Mouse (Mus musculus) left cerebral cortex, adult 8-10 months (tissue): ENCODE data around the gene Calu. TPM values are rescaled to one million over a fixed set of nuclear protein-coding genes. Genes with fewer than 3 reads are reported as not detected.
A peak's percentile ranks its signal among the peaks of the same experiment; 100 is the strongest.
"Not testable (repeated sequence)": the region's sequence is repeated elsewhere in the genome, so short reads cannot be mapped to it uniquely, and the experiment has no call there.

Experiments used
- DNase-seq, 2 experiments: peaks; one replicate each; pipeline ENCODE4 v3.0.0; 2022; ENCODE audit warnings: low spot score in 2 of 2
- total RNA-seq, 4 experiments: library from RNA; stranded (reverse); gene quantifications; 2 replicates each; pipeline ENCODE4 v1.2.4; 2022

Gene Calu
- total RNA-seq, result 10 to 100 TPM; 63.5 to 67.6 (median 64.3) TPM

DNA sequence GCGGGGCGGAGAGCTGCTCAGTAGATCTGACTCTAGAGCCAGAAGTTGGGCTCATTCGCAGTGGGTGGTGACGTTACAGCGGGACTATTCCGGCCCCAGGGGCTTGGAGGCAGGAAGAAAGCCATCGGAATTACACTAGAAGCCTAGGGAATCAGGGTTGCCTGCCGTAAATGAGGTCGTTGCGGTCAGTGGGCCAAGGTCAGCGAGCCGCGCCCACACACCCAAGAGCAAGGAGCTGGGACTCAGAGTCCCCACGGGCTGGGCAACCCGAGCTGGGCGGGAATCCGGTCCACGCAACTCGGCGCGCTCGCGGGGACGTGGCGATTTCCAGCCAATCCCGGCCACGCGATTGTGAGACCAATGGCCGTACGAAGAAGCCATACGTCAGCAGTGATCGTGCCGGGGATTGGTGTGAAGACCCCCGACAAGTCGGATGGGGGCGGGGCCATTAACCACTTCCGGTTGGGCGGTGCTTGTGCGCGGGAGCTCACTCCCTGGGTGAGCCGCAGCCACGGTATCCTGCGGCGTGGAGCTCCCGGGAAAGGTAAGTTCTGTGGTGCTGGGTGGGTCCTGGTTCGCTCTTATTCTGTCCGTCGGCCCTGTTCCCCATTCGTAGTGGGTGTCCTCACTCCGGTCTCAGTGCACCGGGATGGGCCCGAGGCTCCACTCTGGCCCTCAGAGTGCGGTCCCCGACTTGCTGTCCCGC is at the start of gene Calu:
TSS of gene Calu (plus strand) at position 405 of the 706 bp plus-strand sequence.
- DNase-seq, result peak; percentile 98

DNA sequence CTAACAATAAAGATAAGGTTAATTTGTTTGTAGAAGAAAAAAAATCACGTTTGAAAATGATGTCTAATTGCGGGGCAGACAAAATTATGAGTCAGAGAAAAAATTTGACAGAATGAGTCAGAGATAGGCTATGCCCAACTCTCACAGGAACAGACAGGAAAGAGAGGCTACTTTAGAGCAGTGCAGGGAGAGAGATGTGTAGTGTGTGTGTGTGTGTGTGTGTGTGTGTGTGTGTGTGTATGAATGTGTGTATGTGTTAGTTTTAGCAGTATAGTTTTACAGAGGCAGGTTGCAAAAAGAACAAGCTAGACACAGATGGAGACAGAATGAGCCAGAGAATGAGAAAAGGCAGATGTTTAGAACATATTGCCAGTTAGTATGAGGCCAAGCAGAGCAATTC is 48.8 kb upstream of the Calu start:
- no peak for DNase-seq

DNA sequence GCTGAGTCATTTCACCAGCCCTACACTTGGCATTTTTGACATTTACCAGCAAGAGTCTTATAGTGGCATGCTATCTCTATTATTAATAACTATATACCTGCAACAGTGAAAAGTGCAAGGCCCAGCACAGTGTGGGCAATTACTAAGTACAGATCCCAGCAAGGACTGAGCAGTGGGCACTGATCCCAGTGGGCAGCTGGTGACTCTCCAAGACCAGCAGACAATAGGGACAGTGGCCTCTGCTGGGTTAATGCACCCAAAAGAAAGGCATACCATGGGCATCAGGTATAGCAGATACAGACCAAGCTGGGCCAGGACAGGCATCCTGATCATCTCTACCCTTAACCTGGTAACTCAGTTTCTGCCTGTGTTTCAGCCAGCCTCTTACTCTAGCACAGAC is 44.6 kb upstream of the Calu start:
- no peak for DNase-seq

DNA sequence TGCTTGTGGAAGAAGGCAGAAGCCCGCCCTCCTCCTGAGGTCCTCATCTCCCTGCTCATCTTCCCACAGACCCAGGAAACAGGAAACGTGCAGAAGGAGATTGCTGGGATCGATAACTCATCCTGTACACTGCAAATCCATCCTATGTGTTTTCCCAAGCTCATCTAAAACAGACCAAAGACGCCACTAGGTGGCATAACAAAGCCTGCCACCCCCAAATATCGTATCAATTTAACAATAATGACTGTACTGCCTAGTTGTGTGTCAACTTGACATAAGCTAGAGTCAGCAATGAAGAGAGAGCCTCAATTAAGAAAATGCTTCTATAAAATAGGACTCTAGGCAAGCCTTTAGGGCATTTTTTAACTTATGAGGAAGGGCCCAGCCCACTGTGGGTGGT is 44.1 kb upstream of the Calu start:
- no peak for DNase-seq

DNA sequence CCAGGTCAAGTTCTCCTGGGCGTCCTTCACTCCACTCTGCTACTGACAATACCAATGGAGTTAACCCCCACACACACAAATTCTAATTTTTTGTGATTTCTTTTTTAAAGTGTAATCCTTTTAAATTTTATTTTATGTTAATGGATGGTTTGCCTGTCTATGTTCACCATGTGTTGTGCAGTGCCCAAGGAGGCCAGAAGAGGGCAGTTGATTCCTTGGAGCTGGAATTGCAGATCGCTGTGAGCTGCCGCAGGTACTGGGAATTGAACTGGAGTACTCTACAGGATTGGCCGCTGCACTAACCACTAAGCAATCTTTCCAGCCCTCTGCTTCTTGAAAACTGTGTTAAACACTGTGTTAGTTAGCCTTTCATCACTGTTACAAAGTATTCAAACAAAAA is 42.4 kb upstream of the Calu start:
- no peak for DNase-seq

DNA sequence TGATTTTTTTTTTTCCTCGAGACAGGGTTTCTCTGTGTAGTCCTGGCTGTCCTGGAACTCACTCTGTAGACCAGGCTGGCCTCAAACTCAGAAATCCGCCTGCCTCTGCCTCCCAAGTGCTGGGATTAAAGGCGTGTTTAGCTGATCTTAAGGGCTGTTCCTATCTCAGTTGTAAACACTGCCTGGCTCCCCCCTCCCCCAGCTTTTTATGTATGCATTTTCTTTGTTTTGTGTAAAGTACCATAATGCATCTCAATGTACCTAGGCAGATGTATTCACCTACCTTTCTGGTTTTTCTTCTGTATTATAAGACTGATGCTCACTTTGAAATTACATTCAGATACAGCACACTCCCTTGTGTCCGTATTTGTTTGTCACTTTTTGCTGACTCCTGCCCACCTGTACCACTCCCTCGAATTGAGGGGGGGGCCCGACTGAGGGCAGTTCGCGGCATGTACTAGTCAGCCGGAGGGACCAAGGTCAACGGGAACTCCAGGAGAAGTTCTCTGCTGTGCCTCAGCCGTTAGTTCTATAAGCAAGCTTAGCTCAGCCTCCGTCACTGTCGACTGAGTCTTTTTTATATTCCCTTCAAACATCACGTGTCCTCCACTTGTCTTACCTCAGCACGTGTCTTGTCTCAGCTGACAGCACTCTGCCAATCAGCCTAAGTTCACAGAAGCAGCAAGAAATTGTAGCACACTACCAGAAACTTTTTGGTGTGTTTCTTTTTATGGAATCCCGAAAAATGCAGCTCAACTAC is 38.8 kb upstream of the Calu start:
- no peak for DNase-seq

DNA sequence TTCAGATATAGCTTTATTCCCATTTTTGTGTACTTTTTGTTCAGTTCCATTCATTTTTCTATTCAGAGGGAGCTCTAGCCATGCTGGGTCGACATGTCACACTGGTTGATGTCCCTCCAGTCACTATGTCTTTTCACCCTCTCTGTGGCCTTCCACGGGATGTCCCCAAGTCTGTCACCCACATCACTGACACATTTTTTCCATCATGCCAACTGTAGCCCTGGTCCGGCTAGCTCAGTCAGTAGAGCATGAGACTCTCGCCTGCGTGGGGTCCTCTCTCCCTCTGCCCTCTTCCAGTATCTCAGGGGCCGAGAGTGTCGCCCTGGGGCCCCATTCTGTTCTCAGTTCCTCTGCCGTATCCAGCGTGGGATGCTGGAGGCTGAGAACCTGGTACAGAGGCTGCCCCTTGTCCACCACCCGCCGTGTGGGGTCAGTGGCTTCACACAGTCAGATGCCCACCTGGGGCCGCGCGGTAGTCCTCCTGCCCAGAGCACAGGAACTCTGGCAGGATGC is 34.1 kb upstream of the Calu start:
- DNase-seq, result no peak

DNA sequence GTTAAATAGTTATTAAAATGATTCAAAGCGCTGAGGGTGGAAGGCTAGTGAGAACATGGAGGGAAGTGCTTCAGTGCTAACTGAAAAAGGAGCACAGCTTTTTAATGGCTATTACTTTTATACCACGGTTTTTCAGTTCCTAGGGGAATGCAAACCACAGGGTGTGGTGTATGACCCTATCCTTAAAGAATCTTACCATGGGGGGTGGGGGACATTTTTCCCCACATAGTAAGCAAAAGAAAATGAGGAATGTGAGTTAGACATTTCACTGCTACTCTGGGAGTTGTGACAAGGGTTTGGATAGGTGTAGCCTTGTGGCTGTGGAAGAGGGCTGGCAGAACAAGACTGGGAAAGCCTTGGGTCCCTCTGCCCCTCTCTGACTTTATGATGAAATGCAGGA is 30.6 kb upstream of the Calu start:
- DNase-seq, result no peak

DNA sequence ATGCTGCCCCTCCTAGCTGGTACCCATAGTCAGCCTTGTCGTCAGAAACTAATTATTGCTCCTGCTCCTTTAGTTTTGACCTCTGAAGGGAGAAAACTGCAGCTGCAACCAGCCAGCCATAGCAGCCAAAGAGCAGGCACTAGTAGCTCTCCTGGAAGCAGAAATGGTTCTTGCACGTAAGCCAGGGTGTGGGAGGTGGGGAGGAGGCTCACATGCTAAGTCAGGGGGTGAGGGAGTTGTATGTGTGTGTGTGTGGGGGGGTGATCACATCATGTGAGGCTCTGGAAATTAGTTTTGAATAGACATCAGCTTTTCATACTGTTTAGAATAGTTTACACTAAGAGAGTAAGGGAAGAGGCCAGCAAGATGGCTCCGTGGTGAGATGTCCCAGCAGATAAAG is 29.9 kb upstream of the Calu start:
- no peak for DNase-seq

DNA sequence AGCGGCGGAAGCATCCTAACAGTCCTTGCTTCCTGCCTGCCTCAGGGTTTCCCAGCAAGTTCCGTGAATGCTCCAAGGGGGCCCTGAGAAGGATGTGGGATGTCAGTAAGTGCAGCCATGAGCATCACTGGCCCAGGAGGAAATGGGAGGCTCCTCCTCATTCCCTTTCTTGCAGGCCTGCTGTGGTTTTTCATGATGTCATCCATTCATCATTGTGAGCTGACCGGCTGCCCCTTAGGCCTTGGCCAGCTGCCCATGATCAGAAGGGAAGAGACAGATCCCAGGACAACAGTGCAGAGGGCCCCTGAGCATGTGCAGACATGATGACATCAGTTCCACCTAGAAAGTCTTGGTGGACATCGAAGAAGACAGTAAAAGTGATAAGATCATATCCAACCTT is 29.0 kb upstream of the Calu start, which contains the start of gene Fam71f1:
TSS of gene Fam71f1 (plus strand) at position 262 of the 400 bp plus-strand sequence.
- no peak for DNase-seq

DNA sequence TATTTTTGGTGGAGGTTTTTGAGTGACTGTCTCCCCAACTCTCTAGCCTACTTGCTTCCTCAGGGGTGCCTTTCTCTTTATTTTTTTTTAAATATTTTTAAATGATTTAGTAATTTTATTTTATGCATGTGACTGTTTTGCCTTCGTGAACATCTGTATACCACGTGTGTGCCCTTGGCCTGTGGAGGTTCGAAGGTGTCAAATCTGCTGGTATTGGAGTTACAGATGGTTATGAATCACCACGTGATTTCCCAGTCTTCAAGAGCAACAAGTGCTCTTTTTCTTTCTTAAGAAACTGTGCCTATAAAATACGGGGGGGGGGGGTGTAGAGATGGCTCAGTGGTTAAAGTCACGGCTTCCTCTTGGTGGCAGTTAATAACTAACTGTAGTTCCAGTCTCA is 26.3 kb upstream of the Calu start:
- DNase-seq, result no peak

DNA sequence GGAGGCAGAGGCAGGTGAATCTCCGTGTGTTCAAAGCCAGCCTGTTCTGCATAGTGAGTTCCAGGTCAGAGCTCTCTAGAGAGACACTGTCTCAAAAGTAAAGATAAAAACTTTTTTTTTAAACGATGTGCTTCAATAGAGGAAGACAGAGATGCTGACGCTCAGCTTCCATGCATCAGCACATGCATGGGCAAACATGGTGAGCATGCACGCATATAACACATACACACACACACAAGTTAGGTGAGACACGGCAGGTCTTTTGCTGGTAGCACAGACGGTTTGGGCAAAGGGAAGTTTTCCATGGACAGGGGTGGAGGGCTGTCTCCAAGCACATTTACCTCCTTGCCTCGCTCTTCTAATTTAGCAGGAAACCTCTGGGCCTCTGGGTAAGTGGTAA is 25.7 kb upstream of the Calu start:
- DNase-seq, result no peak

DNA sequence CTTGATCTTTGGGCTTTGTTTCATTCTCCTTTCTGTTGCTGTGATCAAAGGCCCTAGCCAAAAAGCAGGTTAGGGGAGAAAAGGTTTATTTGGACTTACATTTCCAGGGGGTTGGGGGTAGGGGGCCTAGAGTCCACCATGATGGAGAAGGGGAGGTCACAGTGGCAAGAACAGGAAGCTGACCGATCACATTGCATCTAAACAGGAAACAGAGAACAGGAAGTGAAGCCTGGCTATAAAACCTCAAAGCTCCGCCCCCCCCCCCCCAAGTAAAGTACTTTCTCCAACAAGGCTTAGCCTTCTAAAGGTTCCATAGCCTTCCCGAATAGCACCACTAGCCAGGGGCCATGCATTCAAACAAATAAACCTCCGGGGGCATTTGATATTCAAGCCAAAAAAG is 25.1 kb upstream of the Calu start:
- no peak for DNase-seq

DNA sequence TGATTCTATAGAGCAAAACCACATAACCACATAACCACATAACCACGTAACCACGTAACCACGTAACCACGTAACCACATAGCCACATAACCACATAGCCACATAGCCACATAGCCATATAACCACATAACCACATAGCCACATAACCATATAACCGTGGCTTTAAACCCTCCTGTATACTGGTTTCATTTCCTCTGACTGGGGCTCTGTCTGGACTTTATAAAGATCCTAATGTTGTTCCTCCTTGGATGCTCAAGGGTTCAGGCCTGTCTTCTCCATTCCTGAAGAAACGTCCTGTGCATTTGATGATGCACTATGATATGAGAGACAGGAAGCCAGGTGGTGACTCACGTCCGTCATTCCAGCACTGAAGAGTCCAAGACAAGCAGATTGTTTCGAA is 20.9 kb upstream of the Calu start:
- no peak for DNase-seq

DNA sequence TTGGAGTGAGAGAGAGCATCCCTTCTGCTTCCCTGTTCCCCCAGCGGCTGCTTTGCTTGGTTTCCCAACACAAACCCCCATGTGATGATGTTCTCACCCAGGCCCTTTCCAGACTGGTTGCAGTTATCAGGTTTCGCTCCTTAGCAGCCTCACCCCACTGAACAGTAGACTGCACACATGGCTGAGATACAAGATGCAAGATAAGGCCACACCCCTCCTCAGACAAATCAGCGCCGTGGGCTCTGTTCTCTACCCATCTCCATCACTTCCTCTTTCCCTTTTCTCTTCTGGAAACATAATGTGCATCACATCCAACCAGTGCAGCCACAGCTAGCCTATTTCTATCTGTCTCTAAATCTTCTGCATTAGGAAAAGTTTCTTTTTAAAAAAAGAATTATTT is 18.4 kb upstream of the Calu start:
- DNase-seq, result no peak

DNA sequence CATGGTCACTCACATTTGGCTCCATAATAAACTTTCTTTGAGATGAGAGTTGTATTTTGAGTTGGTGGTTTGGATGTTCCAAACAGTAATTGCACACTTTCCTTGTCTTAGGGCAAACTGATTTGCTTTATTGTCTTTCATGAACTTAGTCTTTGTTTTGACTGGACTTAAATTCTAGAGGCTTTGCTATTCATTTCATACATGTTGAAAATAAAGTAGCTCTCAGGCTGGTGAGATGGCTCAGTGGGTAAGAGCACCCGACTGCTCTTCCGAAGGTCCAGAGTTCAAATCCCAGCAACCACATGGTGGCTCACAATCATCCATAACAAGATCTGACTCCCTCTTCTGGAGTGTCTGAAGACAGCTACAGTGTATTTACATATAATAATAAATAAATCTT is 1.4 kb upstream of the Calu start:
- DNase-seq, result not testable (repeated sequence)

DNA sequence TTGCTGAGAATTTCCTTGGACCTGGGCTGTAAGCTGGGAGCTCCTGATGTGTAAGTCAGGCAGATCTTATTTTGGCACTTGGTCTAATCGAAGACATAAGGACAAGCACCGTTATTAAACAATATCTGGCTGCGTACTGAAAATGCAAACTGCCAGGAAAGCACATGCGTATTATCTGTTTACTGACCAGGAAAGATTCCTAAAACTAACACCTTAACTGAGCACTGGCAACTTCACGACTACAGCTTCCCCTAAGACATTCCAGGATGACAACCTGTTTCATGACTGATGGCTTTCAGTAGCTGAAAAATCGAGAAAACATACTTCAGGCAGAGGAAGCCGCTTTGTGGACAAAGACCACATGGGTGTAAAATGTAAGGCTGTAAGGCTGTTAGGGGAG is 680 bp upstream of the Calu start:
- no peak for DNase-seq

DNA sequence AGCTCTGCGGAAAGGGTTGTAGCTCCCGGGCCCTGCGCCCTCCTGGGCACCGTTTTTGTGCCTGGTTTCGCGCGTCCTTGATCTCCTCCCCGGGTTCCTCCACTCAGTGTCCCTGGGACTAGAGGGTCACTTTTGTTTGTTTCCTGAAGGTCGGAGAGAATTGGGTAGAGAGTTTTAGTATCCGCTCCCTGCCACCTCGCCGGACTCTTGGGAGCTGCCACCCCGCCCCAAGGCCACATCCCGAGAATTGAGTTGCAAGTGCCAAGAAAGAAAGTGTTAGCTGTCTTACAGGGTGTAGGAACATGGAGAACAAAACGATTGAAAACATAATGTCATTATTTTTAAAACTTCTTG is 479 bp downstream of the Calu start:
- no peak for DNase-seq

DNA sequence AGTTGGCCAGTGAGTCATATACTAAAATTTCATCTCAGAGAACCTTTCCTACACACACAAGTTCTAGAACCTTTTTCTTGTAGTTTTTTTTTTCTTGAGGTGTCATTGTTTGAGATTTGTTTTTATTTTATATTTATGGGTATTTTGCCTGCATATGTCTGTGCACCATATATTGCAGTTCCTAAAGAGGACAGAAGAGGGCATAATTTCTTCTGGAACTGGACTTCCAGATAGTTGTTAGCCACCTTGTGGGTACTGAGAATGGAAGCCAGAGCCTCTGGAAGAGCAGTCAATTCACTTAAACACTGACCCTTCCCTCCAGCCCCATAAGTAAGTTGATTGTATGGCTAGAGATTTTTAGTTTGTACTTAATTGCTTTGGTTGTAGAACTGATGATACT is 3.7 kb downstream of the Calu start:
- DNase-seq, result no peak

DNA sequence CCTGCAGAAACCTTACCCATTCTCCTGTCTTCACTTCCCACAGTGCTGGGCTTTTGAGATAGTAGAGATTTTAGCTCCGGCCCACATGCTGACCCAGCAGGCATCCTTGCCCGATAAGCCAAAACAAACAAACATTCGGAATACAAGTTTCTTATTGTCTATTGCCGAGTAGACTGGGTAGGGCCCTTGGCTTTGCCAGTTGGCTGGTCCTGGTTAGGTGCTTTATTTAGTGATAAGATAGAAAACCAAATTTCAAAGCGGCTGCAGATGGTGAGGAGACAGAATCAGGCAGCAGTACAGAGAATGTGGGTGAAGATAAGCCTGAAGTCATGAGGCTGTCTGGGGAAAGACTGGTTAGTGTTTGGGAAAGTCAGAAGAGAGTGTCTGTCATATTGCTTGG is 4.9 kb downstream of the Calu start:
- no peak for DNase-seq

DNA sequence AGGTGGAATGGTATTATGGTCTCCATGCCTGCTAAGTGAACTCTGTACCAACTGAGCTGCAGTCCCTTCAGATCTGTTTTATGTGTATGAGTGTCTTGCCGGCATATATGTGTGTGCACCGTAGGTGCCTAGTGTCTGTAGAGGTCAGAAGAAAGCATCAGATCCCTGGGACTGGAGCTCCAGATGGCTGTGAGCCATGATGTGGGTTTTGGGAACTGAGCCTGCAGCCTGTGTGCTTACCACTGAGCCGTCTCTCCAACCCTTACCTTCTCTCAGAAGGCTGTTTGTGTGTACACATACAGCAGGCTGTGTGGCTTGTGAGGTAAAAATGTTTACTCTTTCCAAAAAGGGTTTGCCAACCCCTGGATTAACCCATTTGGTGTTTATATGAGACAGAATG is 11.5 kb downstream of the Calu start:
- DNase-seq, result no peak

DNA sequence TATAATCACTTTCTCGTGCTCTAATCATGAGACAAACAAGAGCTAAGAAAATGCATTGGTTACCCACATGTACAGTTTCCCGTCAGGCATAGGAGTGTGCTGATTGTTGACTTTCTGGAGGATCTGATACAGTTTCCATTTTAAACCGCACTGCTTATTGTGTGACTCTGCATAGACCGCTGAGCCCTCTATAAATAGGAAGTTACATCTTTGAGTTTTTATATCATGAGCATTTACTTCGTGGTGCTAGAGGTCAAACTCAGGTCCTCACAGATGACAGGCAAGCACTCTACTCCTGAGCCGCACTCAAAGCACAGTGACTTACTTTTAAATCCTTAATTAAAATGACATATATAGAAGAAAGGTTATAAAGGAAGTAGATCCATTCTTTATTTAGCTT is 12.3 kb downstream of the Calu start:
- no peak for DNase-seq
